Mouse (Mus musculus): ENCODE measurements around the gene Gm20388. TPM values are rescaled to one million over a fixed set of nuclear protein-coding genes. Genes with fewer than 3 reads are reported as not detected.

The Gm20388 gene
- polyA plus RNA-seq, 1 experiment from 2014 or later: not detected

- H3K36me3 ChIP-seq (ENCODE audit: control insufficient read depth, insufficient read depth, low read length): 0 out of 2 replicates have a peak, but pooled peaks cover 3% of the 10 kb centered on the region
- H3K27ac ChIP-seq (replicated peaks in 1 of 2; ENCODE audit: control insufficient read depth in 1 of 2, insufficient read depth in 1 of 2, low read depth in 2 of 2, low read length in 2 of 2): peak overlapping the region in 1 of 2 experiments; percentile 44; a peak in 2 of 4 replicates
- H3K27me3 ChIP-seq (ENCODE audit: control insufficient read depth, insufficient read depth, low read length): no peaks in the 10 kb centered on the region
- H3K9ac ChIP-seq (ENCODE audit: low read length): no peak overlapping the region
- peaks cover 28 to 41% of the 10 kb centered on the region in 2 experiments for H3K4me1 ChIP-seq (ENCODE audit: control insufficient read depth in 2 of 2, insufficient read depth in 2 of 2, low read length in 2 of 2)
- ATAC-seq (ENCODE audit: insufficient number of reproducible peaks, insufficient read depth, low FRiP score, low read depth): peak; percentile 58; the same call in 1 of the 2 replicates
- whole genome bisulfite sequencing: 41% methylated on average over 6 of the region's 6 CpGs
- no peaks in the 10 kb centered on the region for H3K9me3 ChIP-seq (ENCODE audit: control insufficient read depth, low read length)
- H3K4me3 ChIP-seq (ENCODE audit: control insufficient read depth in 1 of 2, insufficient read depth in 1 of 2, low read depth in 1 of 2, low read length in 2 of 2): no peak overlapping the region
- H3K4me2 ChIP-seq (ENCODE audit: low read length): no peak overlapping the region
Observed at GRCm38 (mm10) chr8:121635534-121635933, 1724.9 kb downstream of the Gm20388 start.

DNA sequence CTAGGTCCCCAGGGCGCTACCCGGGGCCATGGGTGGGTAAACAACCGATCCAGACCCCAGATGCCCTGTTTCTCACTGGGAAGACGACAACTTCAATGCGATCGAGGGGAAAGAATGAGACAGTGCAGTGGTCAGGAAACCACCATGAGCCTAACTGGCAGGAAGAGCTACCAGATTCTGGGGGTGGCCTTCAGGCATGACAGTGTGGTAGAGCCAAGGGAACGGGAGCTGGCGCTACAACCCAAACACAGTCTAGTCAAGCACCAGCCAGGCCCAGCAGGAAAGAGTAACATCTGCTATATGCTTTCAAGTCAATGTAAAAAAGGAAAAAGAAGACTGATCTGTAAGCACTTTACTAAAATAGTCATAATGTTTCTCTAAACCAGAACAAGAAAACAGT is 1725.5 kb downstream of the Gm20388 start:
- 0 out of 2 replicates have a peak, but pooled peaks cover 3% of the 10 kb centered on the region for H3K36me3 ChIP-seq (ENCODE audit: control insufficient read depth, insufficient read depth, low read length)
- WGBS: 85% methylated on average over 8 of the region's 8 CpGs
- H3K27me3 ChIP-seq (ENCODE audit: control insufficient read depth, insufficient read depth, low read length): no peaks in the 10 kb centered on the region
- peak overlapping the region; percentile 44 to 55 for H3K27ac ChIP-seq (replicated peaks in 1 of 2; ENCODE audit: control insufficient read depth in 1 of 2, insufficient read depth in 1 of 2, low read depth in 2 of 2, low read length in 2 of 2)
- H3K9me3 ChIP-seq (ENCODE audit: control insufficient read depth, low read length): no peaks in the 10 kb centered on the region
- no peak for ATAC-seq (ENCODE audit: insufficient number of reproducible peaks, insufficient read depth, low FRiP score, low read depth)
- peaks cover 29 to 41% of the 10 kb centered on the region in 2 experiments for H3K4me1 ChIP-seq (ENCODE audit: control insufficient read depth in 2 of 2, insufficient read depth in 2 of 2, low read length in 2 of 2)
- no peak overlapping the region for H3K4me3 ChIP-seq (ENCODE audit: control insufficient read depth in 1 of 2, insufficient read depth in 1 of 2, low read depth in 1 of 2, low read length in 2 of 2)
- no peak overlapping the region for H3K9ac ChIP-seq (ENCODE audit: low read length)
- no peak overlapping the region for H3K4me2 ChIP-seq (ENCODE audit: low read length)

DNA sequence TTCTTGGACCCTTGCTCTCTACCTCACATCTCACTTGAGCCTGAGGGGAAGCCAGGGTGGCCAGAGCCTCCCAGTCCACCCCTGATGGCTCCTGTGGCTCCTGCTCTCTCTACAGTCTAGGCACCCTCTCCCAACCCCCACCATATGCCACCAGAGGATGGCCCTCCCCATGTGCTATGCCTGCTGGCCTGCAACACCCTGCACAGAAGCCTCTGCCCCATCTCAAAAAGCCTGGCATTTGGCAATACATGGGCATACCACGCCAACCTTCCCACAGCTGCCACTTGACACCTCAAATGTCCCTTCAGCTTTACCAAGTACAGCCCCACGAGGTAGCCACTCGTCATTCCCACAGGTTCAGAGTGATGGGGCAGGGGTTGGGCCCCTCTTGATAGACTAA is 1732.2 kb downstream of the Gm20388 start:
- Histone ChIP-seq H3K27ac (replicated peaks in 1 of 2; ENCODE audit: control insufficient read depth in 1 of 2, insufficient read depth in 1 of 2, low read depth in 2 of 2, low read length in 2 of 2) (peak overlapping the region in 1 of 2 experiments; percentile 39; a peak in 1 of 4 replicates), H3K4me3 (ENCODE audit: control insufficient read depth in 1 of 2, insufficient read depth in 1 of 2, low read depth in 1 of 2, low read length in 2 of 2) (no peak overlapping the region), H3K4me2 (ENCODE audit: low read length) (no peak overlapping the region), H3K9ac (ENCODE audit: low read length) (no peak overlapping the region), H3K27me3 (ENCODE audit: control insufficient read depth, insufficient read depth, low read length) (no peaks in the 10 kb centered on the region), H3K36me3 (ENCODE audit: control insufficient read depth, insufficient read depth, low read length) (0 out of 2 replicates have a peak, but pooled peaks cover 5% of the 10 kb centered on the region), H3K4me1 (ENCODE audit: control insufficient read depth in 2 of 2, insufficient read depth in 2 of 2, low read length in 2 of 2) (peaks cover 15 to 40% of the 10 kb centered on the region in 2 experiments; a peak in 3 of 4 replicates), H3K9me3 (ENCODE audit: control insufficient read depth, low read length) (no peaks in the 10 kb centered on the region)
- 64% methylated on average over 3 of the region's 3 CpGs for WGBS
- ATAC-seq (ENCODE audit: insufficient number of reproducible peaks, insufficient read depth, low FRiP score, low read depth): no peak

- Histone ChIP-seq H3K9ac (ENCODE audit: low read length) (no peak overlapping the region), H3K27ac (replicated peaks in 1 of 2; ENCODE audit: control insufficient read depth in 1 of 2, insufficient read depth in 1 of 2, low read depth in 2 of 2, low read length in 2 of 2) (peak overlapping the region; percentile 39 to 51; a peak in 3 of 4 replicates), H3K4me2 (ENCODE audit: low read length) (no peak overlapping the region), H3K4me3 (ENCODE audit: control insufficient read depth in 1 of 2, insufficient read depth in 1 of 2, low read depth in 1 of 2, low read length in 2 of 2) (no peak overlapping the region), H3K36me3 (ENCODE audit: control insufficient read depth, insufficient read depth, low read length) (0 out of 2 replicates have a peak, but pooled peaks cover 5% of the 10 kb centered on the region), H3K27me3 (ENCODE audit: control insufficient read depth, insufficient read depth, low read length) (no peaks in the 10 kb centered on the region), H3K9me3 (ENCODE audit: control insufficient read depth, low read length) (no peaks in the 10 kb centered on the region), H3K4me1 (ENCODE audit: control insufficient read depth in 2 of 2, insufficient read depth in 2 of 2, low read length in 2 of 2) (peaks cover 15 to 44% of the 10 kb centered on the region in 2 experiments; a peak in 3 of 4 replicates)
- 48% methylated on average over 11 of the region's 11 CpGs for WGBS
- no peak for ATAC-seq (ENCODE audit: insufficient number of reproducible peaks, insufficient read depth, low FRiP score, low read depth)
Observed at GRCm38 (mm10) chr8:121643384-121643783, 1732.7 kb downstream of the Gm20388 start.

DNA sequence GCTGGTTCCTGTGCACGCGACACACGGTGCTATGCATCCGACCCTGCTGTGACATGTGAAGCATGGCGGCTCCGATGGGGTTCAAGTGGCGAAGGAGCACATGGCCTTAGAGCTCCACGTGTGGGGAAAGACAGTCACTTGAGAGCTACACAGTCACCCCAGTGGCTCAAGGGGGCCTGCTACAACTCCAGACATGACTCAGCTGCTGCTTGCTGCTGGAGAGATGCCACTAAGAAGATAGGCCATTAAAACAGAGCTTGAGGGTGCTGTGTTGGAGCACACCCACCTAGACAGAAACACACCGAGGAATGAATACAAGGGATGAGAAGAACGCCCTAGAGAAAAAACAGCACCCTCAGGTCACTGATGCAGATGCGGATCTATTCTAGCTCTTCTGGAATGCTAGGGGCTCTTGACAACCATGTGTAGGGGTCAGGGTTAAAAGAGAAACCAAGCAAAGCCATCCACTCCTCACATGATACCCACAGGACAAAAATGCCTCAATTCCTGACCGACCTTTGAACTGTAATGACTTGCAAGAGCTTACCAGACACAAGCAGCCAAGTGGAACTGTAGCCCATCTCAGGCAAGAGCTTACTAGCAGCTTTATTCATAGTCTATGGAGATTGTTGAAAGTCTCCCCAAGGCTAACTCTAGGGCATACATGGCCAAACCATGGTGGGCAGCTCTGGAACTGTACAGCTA is 1737.0 kb downstream of the Gm20388 start:
- 83% methylated on average over 12 of the region's 12 CpGs for WGBS

GRCm38 (mm10) chr8:121648451-121648850 is 1737.8 kb downstream of the Gm20388 start:
- Histone ChIP-seq H3K9ac (ENCODE audit: low read length) (no peak overlapping the region), H3K4me3 (ENCODE audit: control insufficient read depth in 1 of 2, insufficient read depth in 1 of 2, low read depth in 1 of 2, low read length in 2 of 2) (no peak overlapping the region), H3K4me1 (ENCODE audit: control insufficient read depth in 2 of 2, insufficient read depth in 2 of 2, low read length in 2 of 2) (peaks cover 26 to 55% of the 10 kb centered on the region in 2 experiments), H3K36me3 (ENCODE audit: control insufficient read depth, insufficient read depth, low read length) (peaks cover 20% of the 10 kb centered on the region; the same call in 1 of the 2 replicates), H3K27ac (replicated peaks in 1 of 2; ENCODE audit: control insufficient read depth in 1 of 2, insufficient read depth in 1 of 2, low read depth in 2 of 2, low read length in 2 of 2) (no peak overlapping the region), H3K9me3 (ENCODE audit: control insufficient read depth, low read length) (no peaks in the 10 kb centered on the region), H3K27me3 (ENCODE audit: control insufficient read depth, insufficient read depth, low read length) (no peaks in the 10 kb centered on the region), H3K4me2 (ENCODE audit: low read length) (no peak overlapping the region)
- ATAC-seq (ENCODE audit: insufficient number of reproducible peaks, insufficient read depth, low FRiP score, low read depth): no peak
- WGBS: 63% methylated on average over 16 of the region's 16 CpGs

More for the DNA sequence above, 1737.0 kb downstream of the Gm20388 start:
- Histone ChIP-seq H3K9me3 (ENCODE audit: control insufficient read depth, low read length) (no peaks in the 10 kb centered on the region), H3K36me3 (ENCODE audit: control insufficient read depth, insufficient read depth, low read length) (peaks cover 20% of the 10 kb centered on the region; the same call in 1 of the 2 replicates), H3K27ac (replicated peaks in 1 of 2; ENCODE audit: control insufficient read depth in 1 of 2, insufficient read depth in 1 of 2, low read depth in 2 of 2, low read length in 2 of 2) (no peak overlapping the region), H3K4me2 (ENCODE audit: low read length) (no peak overlapping the region), H3K9ac (ENCODE audit: low read length) (no peak overlapping the region), H3K4me1 (ENCODE audit: control insufficient read depth in 2 of 2, insufficient read depth in 2 of 2, low read length in 2 of 2) (peaks cover 31 to 62% of the 10 kb centered on the region in 2 experiments), H3K4me3 (ENCODE audit: control insufficient read depth in 1 of 2, insufficient read depth in 1 of 2, low read depth in 1 of 2, low read length in 2 of 2) (no peak overlapping the region), H3K27me3 (ENCODE audit: control insufficient read depth, insufficient read depth, low read length) (no peaks in the 10 kb centered on the region)
- no peak for ATAC-seq (ENCODE audit: insufficient number of reproducible peaks, insufficient read depth, low FRiP score, low read depth)

GRCm38 (mm10) chr8:121649423-121649822 is 1738.8 kb downstream of the Gm20388 start:
- no peak for ATAC-seq (ENCODE audit: insufficient number of reproducible peaks, insufficient read depth, low FRiP score, low read depth)
- WGBS: 80% methylated on average over 5 of the region's 5 CpGs
- no peaks in the 10 kb centered on the region for H3K27me3 ChIP-seq (ENCODE audit: control insufficient read depth, insufficient read depth, low read length)
- H3K4me1 ChIP-seq (ENCODE audit: control insufficient read depth in 2 of 2, insufficient read depth in 2 of 2, low read length in 2 of 2): peaks cover 26 to 55% of the 10 kb centered on the region in 2 experiments
- H3K27ac ChIP-seq (replicated peaks in 1 of 2; ENCODE audit: control insufficient read depth in 1 of 2, insufficient read depth in 1 of 2, low read depth in 2 of 2, low read length in 2 of 2): no peak overlapping the region
- H3K9ac ChIP-seq (ENCODE audit: low read length): peak overlapping the region; percentile 82
- H3K36me3 ChIP-seq (ENCODE audit: control insufficient read depth, insufficient read depth, low read length): peaks cover 20% of the 10 kb centered on the region; the same call in 1 of the 2 replicates
- peak overlapping the region; percentile 99 for H3K4me2 ChIP-seq (ENCODE audit: low read length)
- H3K4me3 ChIP-seq (ENCODE audit: control insufficient read depth in 1 of 2, insufficient read depth in 1 of 2, low read depth in 1 of 2, low read length in 2 of 2): no peak overlapping the region
- no peaks in the 10 kb centered on the region for H3K9me3 ChIP-seq (ENCODE audit: control insufficient read depth, low read length)

Measured in heart, embryonic 14.5 days (tissue).